Mouse (Mus musculus): Measurements from ENCODE around the gene Dolpp1. TPM values are rescaled to one million over a fixed set of nuclear protein-coding genes. Genes with fewer than 3 reads are reported as not detected.
"Not testable (repeated sequence)": the region's sequence is repeated elsewhere in the genome, so short reads cannot be mapped to it uniquely, and the experiment has no call there.

Dolpp1 gene
- total and polyA plus RNA-seq, 3 experiments: 17.9 to 22.3 (median 19.2) TPM

- peaks cover 0 to 18% of the 10 kb centered on the region in 2 experiments for H3K36me3 ChIP-seq (replicated peaks in 1 of 2; ENCODE audit: control insufficient read depth in 1 of 2, insufficient read depth in 1 of 2, low read length in 1 of 2)
- no peaks in the 10 kb centered on the region for H3K9me3 ChIP-seq (replicated peaks; ENCODE audit: low read length)
- H3K27me3 ChIP-seq (replicated peaks): peaks cover 15% of the 10 kb centered on the region
- dilution Hi-C loops (cut with MboI; ENCODE audit: extremely low pct_ligation_motif_present, extremely low pct_unique_long_range_greater_than_20kb, low sequenced_read_pairs) (no loop called here), in situ Hi-C loops (cut with MboI; ENCODE audit: low pct_ligation_motif_present, low pct_unique_long_range_greater_than_20kb, low sequenced_read_pairs) (no loop called here)
- peak overlapping the region; percentile 68 for H3K4me2 ChIP-seq (ENCODE audit: insufficient read depth, low read depth, poor library complexity, severe bottlenecking)
- peak overlapping the region; percentile 77 to 88 (median 84) for H3K4me3 ChIP-seq (replicated peaks in 1 of 3; ENCODE audit: low read depth in 2 of 3, low read length in 2 of 3, poor library complexity in 1 of 3)
- DNase-seq (ENCODE audit: extremely low read depth): peak; percentile 31
- peaks cover 37% of the 10 kb centered on the region for H3K79me2 ChIP-seq (replicated peaks; ENCODE audit: control insufficient read depth, extremely low read depth, insufficient read depth, poor library complexity, severe bottlenecking)
- peak overlapping the region; percentile 86 for H3K9ac ChIP-seq (ENCODE audit: insufficient read depth, low read depth)
- TF ChIP-seq ETS1 (conservative IDR thresholded peaks at IDR 0.05; ENCODE audit: low read depth, low read length) (no peak), GABPA (IDR thresholded peaks at IDR 0.05; ENCODE audit: insufficient replicate concordance, low read depth, low read length) (no peak), SMC3 (IDR thresholded peaks at IDR 0.05; ENCODE audit: low read depth, low read length) (no peak), JUND (conservative IDR thresholded peaks at IDR 0.05; ENCODE audit: low read depth, low read length) (no peak), USF1 (IDR thresholded peaks at IDR 0.05; ENCODE audit: low read depth, low read length) (no peak), ZMIZ1 (IDR thresholded peaks at IDR 0.05; ENCODE audit: low read depth, low read length) (no peak), NELFE (IDR thresholded peaks at IDR 0.05; ENCODE audit: low read depth, low read length) (no peak), MEF2A (IDR thresholded peaks at IDR 0.05; ENCODE audit: borderline replicate concordance, low read depth, low read length) (no peak), UBTF (IDR thresholded peaks at IDR 0.05; ENCODE audit: low read depth, low read length) (no peak), EP300 (IDR thresholded peaks at IDR 0.05; ENCODE audit: low read length) (no peak), MAX (IDR thresholded peaks at IDR 0.05; ENCODE audit: low read length) (no peak), CTCF (conservative IDR thresholded peaks at IDR 0.05 in 1 of 2, IDR thresholded peaks at IDR 0.05 in 1 of 2; ENCODE audit: low read depth in 2 of 2, low read length in 2 of 2) (no peak), HCFC1 (IDR thresholded peaks at IDR 0.05; ENCODE audit: low read depth, low read length) (no peak), MAFK (IDR thresholded peaks at IDR 0.05; ENCODE audit: insufficient replicate concordance, low read length) (no peak), TBP (conservative IDR thresholded peaks at IDR 0.05; ENCODE audit: low read depth, low read length) (no peak)
- peak overlapping the region; percentile 50 for H3K27ac ChIP-seq (ENCODE audit: insufficient read depth, low read depth)
- H3K4me1 ChIP-seq (ENCODE audit: control insufficient read depth in 1 of 2, insufficient read depth in 2 of 2): peaks cover 2 to 43% of the 10 kb centered on the region in 2 experiments; a peak in 3 of 4 replicates
These were observed 24.6 kb downstream of the Dolpp1 start for GRCm38 (mm10) chr2:30416649-30416965.

GRCm38 (mm10) chr2:30417154-30417553 is 25.1 kb downstream of the Dolpp1 start:
- H3K9ac ChIP-seq (ENCODE audit: insufficient read depth, low read depth); in situ Hi-C loops (cut with MboI; ENCODE audit: low pct_ligation_motif_present, low pct_unique_long_range_greater_than_20kb, low sequenced_read_pairs); dilution Hi-C loops (cut with MboI; ENCODE audit: extremely low pct_ligation_motif_present, extremely low pct_unique_long_range_greater_than_20kb, low sequenced_read_pairs); DNase-seq (ENCODE audit: extremely low read depth); H3K9me3 ChIP-seq (replicated peaks; ENCODE audit: low read length); H3K27ac ChIP-seq (ENCODE audit: insufficient read depth, low read depth): not testable (repeated sequence)
- Histone ChIP-seq H3K27me3 (replicated peaks) (peaks cover 15% of the 10 kb centered on the region), H3K36me3 (replicated peaks in 1 of 2; ENCODE audit: control insufficient read depth in 1 of 2, insufficient read depth in 1 of 2, low read length in 1 of 2) (peaks cover 0 to 21% of the 10 kb centered on the region in 2 experiments), H3K79me2 (replicated peaks; ENCODE audit: control insufficient read depth, extremely low read depth, insufficient read depth, poor library complexity, severe bottlenecking) (peaks cover 41% of the 10 kb centered on the region), H3K4me1 (ENCODE audit: control insufficient read depth in 1 of 2, insufficient read depth in 2 of 2) (peaks cover 5 to 47% of the 10 kb centered on the region in 2 experiments; a peak in 3 of 4 replicates), H3K4me3 (replicated peaks in 1 of 3; ENCODE audit: low read depth in 2 of 3, low read length in 2 of 3, poor library complexity in 1 of 3) (peak overlapping the region in 1 of 3 experiments; percentile 84), H3K4me2 (ENCODE audit: insufficient read depth, low read depth, poor library complexity, severe bottlenecking) (peak overlapping the region; percentile 68; the same call in 1 of the 2 replicates)
- TF ChIP-seq MYC (IDR thresholded peaks at IDR 0.05; ENCODE audit: low read depth, low read length) (peak; percentile 52; the same call in 1 of the 2 replicates), ZNF384 (IDR thresholded peaks at IDR 0.05; ENCODE audit: low read depth, low read length) (peak; percentile 47; the same call in 1 of the 2 replicates)
